Mouse (Mus musculus) megakaryocyte progenitor cell, adult 5-6 weeks (primary cell): ENCODE measurements around the gene Cdkn2d. TPM values are rescaled to one million over a fixed set of nuclear protein-coding genes. Genes with fewer than 3 reads are reported as not detected.
A peak's percentile ranks its signal among the peaks of the same experiment; 100 is the strongest.
"Not testable (repeated sequence)": the region's sequence is repeated elsewhere in the genome, so short reads cannot be mapped to it uniquely, and the experiment has no call there.

Source experiments
- ATAC-seq: replicated peaks from 2 replicates; pipeline ENCODE4 v1.8.0; 2016; ENCODE audit warnings: mild to moderate bottlenecking, moderate TSS enrichment, inconsistent platforms; ENCODE audit not compliant: poor library complexity
- total RNA-seq, 2 experiments: library from RNA; stranded (forward) in 1 of 2; stranded (reverse) in 1 of 2; fragments of 157-497, 149-512 nt in 1 of 2; fragments of 200-1000 nt in 1 of 2; gene quantifications; 2 replicates each; pipeline versions ENCODE4 v1.2.3 to v1.2.4; 2015 to 2017

Cdkn2d gene
- total RNA-seq, 2 experiments from 2014 or later: 16.1 to 24.1 TPM

- no peak for ATAC-seq
Observed at GRCm38 (mm10) chr9:21276307-21276706, 14.9 kb downstream of the Cdkn2d start.

- no peak for ATAC-seq
Observed at GRCm38 (mm10) chr9:21275727-21276126, 15.5 kb downstream of the Cdkn2d start.

GRCm38 (mm10) chr9:21275013-21275710 is 16.0 kb downstream of the Cdkn2d start:
- ATAC-seq: no peak

GRCm38 (mm10) chr9:21274336-21274735 is 16.9 kb downstream of the Cdkn2d start:
- ATAC-seq: no peak

DNA sequence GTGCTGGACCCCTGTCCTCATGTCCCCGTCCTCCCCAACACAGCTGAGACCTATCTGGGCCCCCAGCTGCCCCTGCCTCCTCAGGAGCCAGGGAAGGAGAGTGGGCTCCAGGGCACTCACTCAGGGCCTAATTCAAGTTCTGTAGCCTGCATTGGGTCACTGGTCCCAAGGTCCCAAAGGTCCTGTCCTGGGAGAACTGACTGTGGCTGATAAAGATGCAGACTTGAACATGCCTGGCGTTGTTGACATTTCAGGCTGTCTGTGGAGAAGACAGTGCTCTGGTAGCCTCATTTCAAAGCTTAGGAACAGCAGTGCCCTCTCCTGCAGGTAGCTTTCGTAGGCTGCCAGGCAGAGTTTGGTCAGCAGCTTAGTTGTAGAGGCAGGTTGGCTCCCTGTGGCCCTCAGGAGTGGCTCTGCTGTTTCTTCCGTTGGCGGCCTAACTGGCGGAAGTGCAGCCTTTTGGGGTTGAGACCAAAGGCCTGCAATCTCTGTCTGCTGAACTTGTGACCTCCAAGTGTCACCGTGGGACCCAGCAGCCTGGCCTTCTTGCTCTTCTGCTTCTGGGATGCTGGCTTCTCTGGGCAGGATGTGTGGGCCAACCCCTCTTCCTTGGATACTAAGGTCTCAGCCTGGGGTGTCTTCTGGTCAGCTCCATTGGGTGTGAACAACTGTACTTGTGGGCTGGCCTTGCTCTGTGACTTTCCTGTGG is 17.5 kb downstream of the Cdkn2d start:
- ATAC-seq: no peak

DNA sequence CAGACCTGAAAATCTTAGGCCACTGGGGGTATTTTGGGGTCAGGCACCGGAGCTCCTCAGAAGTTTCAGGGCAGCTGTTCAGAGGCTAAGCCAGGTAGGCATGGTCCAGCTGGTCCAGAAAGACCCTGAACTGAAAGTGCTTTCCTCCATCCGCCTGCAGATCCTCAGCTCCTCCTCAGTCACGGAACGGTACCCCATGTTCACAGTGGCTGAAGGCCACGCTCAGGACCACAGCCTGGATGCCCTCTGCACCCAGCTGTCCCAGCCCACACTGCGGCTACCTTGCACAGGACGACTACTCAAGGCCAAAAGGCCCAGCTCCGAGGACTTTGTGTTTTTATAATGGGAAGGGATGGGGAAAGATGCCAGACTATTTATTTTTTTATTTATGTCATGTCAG is 18.1 kb downstream of the Cdkn2d start:
- ATAC-seq: no peak

- no peak for ATAC-seq
Observed at GRCm38 (mm10) chr9:21272391-21272790, 18.8 kb downstream of the Cdkn2d start.

GRCm38 (mm10) chr9:21269590-21269989 is 21.6 kb downstream of the Cdkn2d start:
- ATAC-seq: not testable (repeated sequence)

- no peak for ATAC-seq
Observed at GRCm38 (mm10) chr9:21268305-21268704, 22.9 kb downstream of the Cdkn2d start.

GRCm38 (mm10) chr9:21266889-21267288 is 24.3 kb downstream of the Cdkn2d start:
- no peak for ATAC-seq

DNA sequence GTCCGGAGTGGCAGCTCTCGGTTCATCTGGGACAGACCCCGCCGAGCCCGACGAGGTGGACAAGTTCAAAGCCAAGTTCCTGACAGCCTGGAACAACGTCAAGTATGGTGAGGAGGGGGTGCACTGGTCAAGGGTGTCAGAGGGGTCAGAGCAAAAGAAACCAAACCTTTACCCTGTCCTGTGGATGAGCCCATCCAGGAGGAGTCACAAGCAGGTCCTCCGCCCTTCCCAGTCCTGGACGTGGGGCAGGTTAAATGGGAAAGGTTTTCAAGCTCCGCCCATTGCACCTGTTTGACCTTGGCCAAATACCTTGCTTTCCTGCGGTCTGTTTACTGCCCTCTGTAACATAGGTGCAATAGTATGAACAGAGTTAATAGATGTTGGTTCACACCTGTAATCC is 25.6 kb downstream of the Cdkn2d start:
- no peak for ATAC-seq

GRCm38 (mm10) chr9:21265000-21265561 is 26.1 kb downstream of the Cdkn2d start, which contains the start of gene Atg4d:
Gene Atg4d (plus strand): TSS chr9:21265293.
- peak; percentile 92 for ATAC-seq

DNA sequence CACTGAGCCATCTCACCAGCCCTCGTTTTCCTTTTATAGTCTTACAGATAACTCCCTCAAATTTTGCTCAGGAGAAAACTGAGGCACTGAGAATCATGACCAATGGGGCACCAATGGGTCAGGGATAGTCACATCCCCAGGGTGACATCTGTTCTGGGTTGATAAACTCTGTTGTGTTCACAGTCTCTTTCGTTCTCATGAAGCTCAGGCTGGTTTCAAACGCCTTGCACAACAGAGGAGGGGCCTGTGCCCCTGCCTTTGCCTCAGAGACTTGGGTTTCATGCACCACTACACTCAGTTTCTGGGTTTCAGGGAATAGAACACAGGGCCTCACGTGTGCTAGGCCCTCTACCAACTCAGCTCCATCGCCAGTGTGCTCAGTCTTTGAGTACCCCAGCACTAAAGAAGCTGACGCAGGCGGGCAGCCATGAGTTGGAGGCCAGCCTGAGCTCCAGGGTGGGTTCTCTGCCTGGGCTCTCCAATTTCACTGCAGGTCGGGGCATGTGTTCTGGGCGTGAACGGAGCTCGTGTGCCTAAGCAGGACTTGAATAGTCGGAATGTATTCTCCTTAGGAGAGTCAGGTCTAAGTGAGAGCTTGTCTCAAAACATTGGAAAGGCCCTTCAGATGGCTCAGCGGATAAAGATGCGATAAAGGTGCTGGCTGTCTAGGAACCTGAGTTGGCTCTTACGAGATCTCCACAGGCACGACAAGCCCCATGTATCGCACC is 26.8 kb downstream of the Cdkn2d start:
- ATAC-seq: peak; percentile 29

DNA sequence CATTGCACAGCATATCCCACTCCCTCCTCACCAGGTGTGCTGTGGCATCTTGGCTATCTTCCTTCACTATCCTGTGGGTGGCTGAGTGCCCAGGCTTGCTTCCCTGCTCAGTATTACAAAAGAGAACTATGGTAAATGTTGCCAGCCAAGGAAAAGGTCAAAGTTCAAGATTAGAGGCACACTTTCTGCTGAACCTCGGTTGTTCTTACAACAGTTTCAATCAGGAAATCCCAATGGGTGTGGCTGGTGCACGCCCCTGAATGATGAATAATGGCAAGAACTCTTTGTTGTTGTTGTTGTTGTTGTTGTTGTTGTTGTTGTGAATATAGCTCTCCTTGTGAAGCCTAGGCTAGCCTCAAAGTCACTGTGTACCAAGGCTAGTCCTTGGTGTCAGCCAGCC is 29.4 kb downstream of the Cdkn2d start:
- no peak for ATAC-seq

DNA sequence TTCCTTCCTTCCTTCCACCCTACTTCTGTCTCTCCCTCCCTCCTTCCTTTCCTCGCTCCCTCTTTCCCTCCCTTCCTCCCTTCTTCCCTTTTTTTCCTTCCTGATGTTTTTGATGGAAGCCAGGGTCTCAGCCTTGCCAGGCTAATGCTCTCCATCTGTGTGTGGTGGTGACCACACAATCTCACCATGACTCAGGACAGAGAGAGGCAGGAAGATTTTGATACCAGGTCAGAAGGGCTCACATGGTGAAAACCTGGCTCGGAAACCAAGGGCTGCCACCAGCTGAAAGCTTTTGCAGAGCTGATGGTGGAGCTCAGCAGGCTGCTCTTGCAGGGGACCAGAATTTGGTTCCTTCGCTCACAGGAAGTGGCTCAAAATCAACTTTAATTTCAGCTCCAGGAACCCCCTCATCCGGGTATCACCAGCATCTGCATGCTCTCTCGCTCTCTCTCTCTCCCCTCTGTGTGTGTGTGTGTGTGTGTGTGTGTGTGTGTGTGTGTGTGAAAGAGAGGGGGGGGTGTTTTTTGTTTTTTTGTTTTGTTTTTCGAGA is 30.6 kb downstream of the Cdkn2d start:
- no peak for ATAC-seq

DNA sequence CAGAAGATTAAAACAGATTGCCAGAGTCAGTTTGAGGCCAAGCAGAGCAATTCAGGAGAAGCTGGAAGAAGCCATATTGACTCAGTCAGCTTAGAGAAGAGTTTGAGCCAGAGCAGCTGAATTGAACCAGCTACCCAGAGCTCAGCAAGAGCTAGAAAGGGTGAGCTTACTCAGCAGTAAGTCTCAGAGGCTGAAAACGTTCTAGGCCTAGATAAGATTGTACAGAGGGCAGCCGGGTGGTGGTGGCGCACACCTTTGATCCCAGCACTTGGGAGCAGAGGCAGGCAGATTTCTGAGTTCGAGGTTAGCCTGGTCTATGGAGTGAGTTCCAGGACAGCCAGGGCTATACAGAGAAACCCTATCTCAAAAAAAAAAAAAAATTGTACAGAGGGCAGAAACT is 34.9 kb downstream of the Cdkn2d start:
- not testable (repeated sequence) for ATAC-seq

DNA sequence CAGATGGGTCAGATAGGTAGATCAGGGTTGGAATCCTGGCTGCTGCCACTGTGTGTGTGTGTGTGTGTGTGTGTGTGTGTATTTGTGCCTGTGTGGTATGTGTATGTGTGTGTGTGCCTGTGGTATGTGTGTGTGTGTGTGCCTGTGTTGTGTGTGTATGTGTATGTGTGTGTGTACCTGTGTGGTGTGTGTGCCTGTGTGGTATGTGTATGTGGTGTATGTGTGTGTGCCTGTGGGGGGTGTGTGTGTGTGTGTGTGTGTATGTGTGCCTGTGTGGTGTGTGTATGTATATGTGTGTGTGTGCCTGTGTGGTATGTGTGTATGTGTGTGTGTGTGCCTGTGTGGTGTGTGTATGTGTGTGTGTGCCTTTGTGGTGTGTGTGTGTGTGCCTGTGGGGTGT is 36.5 kb downstream of the Cdkn2d start:
- ATAC-seq: no peak

DNA sequence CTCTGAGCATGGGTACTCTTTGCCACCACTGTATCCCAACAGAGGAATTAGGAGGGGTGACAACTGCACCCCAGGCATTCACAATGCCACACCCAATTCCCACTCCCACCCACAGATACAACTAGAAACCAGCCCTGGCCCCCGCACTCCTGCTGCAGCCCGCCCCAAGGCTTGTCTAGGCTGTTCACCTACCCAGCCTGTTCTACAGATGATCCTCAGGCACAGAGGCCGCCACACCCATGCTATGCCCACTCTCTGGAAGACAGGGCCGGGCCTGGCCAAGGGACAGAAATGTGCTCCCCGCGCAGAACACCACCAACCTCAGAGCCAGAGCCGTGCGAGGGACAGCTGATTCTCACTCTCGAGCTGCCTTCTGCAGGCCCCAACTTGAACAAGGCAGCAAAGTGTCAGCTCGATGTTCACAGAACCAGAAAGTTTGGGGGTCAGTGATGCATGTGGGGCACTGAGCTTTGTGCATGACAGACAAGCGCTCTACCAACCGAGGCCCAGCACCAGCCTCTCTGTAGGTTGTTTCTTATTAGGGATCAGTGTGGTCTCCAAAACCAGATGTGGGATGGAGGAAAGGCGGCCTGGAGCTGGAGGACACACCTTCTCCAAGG is 40.0 kb downstream of the Cdkn2d start:
- no peak for ATAC-seq

DNA sequence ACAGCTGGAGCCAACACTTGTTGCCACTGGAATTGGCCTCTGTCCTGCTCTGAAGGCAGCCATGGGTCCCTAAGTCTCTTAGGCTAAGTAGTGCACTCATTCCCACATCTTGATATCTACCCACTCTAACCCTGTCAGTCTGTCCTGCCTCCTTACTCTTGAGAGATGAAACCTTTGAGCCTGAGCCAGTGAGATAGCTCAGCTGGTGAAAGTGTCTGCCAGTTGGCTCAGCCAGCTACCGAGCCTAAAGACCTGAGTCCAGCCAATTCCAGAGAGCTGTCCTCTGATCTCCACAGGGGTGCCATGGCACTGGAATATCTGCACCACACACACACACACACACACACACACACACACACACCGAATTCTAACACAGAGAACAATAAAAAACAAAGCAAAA is 40.7 kb downstream of the Cdkn2d start:
- peak; percentile 18; the same call in 1 of the 2 replicates for ATAC-seq

DNA sequence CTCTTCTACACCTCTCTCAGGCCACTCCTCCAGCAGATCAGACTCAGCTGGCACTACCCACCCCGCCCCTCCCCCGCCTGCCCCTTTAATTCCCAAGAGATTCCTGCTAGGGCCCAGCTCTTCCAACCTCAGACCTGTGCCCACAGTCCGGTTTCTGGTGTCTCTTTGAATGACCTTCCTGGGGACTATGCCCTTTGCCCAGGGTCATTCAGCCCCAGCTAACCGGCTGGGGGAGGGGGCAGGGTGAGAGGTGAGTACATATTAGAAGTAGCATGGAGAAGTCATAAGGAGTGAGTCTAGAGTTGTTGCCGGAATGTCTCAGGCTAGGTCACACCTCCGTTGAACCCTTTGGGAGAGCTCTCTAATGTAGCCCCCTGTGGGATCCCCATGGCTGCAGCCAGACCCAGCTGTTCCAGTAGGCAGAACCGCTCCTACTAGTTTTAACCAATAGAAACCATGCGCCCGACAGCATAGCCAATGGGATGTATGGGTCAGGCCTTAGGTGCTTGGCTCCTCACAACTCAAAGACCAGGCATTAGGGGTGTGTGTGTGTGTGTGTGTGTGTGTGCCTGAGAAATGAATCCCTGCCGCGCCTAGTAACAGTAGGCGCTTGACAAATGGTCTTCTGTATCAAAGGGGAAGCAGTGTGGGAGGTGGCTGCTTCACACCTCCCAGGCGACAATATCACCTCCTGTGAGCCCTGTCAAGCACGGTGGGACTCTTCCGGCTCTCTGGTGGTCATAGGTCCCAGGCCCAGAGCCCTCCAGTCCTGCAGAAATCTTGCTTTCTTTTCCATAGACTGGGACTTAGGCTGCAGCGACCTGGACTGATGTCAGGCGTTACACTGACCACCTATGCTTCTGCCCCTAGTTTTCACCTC is 41.3 kb downstream of the Cdkn2d start:
- no peak for ATAC-seq
